Mouse (Mus musculus) heart, postnatal 36 days (tissue): ENCODE measurements around the gene Nxph2. TPM values are rescaled to one million over a fixed set of nuclear protein-coding genes. Genes with fewer than 3 reads are reported as not detected.
"Not testable (repeated sequence)": the region's sequence is repeated elsewhere in the genome, so short reads cannot be mapped to it uniquely, and the experiment has no call there.

ENCODE experiments used
- DNase-seq, 2 experiments: peaks; one replicate each; pipeline ENCODE4 v3.0.0; 2021 to 2022
- intact Hi-C: fragments of 180-260 bp; cut with DNase I; formaldehyde crosslinking; loops from one replicate; pipeline ENCODE4 v1.15.1; 2025
- total RNA-seq, 2 experiments: library from RNA; stranded (reverse); gene quantifications; 2 replicates each; pipeline ENCODE4 v1.2.3; 2021

The Nxph2 gene
- total RNA-seq, result not detected

GRCm38 (mm10) chr2:23320746-23321585 lies at the start of gene Nxph2:
Gene Nxph2, plus strand, starts transcription at chr2:23321246.
- intact Hi-C loops, result no loop called here
- no peak for DNase-seq

GRCm38 (mm10) chr2:23290991-23291390 lies 30.1 kb upstream of the Nxph2 start:
- intact Hi-C loops, DNase-seq: not testable (repeated sequence)

DNA sequence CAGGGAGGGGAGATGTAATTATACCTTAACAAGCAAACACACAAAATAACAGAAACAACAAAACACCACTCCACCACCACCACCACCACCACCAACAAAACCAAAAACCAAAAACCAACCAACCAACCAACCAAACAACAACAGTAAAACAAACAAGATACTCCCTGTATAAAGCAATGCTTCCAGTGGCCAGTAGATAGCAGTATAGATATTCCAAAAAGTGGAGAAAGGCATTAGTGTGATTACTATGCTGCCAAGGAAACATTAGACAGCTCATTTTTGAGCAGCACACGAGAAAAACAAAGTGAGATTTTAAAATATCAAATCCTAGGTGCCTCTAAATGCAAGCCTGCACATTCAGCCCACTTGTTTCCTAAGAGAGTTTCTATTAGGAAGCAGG lies 6.2 kb upstream of the Nxph2 start:
- no peak for DNase-seq
- intact Hi-C loops, result no loop called here

Other genes with a start within 250 kb of the Nxph2 start
- under 1 TPM; 0.51 to 0.69 TPM for gene Mastl, start 165.2 kb upstream of the Nxph2 start, total RNA-seq
- gene Yme1l1, start 164.9 kb upstream of the Nxph2 start, total RNA-seq, result 10 to 100 TPM; 67.8 to 70.5 TPM
- gene 4931423N10Rik, start 113.8 kb upstream of the Nxph2 start, total RNA-seq, result not detected